Mouse (Mus musculus): ENCODE data around the gene Agtpbp1. TPM values are rescaled to one million over a fixed set of nuclear protein-coding genes. Genes with fewer than 3 reads are reported as not detected.
"Not testable (repeated sequence)": the region's sequence is repeated elsewhere in the genome, so short reads cannot be mapped to it uniquely, and the experiment has no call there.

The Agtpbp1 gene
- polyA plus RNA-seq, 1 experiment from 2014 or later = 12.3 TPM

DNA sequence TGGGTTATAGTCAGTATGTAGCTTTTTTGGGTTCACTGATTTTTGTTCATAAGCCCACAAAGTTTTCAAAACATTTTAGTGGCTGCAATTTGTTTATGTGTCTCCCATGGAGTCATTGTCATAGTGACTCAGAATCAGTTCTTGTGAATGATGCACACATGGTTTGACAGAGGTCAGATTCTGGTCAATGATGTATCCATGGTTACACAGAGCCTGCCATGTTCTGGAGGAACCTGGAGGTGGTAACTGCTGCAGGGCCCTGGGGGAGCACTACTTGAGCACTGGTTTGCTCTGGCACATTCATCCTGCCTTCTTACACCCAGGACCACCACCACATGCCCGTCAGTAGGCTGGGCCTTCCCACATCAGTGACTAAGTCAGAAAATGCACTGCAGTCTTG is 19.5 kb upstream of the Agtpbp1 start:
- Histone ChIP-seq H3K27me3 (ENCODE audit: insufficient read depth, poor library complexity, severe bottlenecking) (no peaks in the 10 kb centered on the region), H3K36me3 (peaks cover 100% of the 10 kb centered on the region), H3K27ac (no peak overlapping the region), H3K4me3 (no peak overlapping the region), H3K9me3 (no peaks in the 10 kb centered on the region), H3K4me1 (replicated peaks) (0 out of 2 replicates have a peak, but pooled peaks cover 3% of the 10 kb centered on the region)
- DNase-seq (ENCODE audit: low spot score) = no peak
- WGBS = 74% methylated on average over 1 of the region's 1 CpGs

DNA sequence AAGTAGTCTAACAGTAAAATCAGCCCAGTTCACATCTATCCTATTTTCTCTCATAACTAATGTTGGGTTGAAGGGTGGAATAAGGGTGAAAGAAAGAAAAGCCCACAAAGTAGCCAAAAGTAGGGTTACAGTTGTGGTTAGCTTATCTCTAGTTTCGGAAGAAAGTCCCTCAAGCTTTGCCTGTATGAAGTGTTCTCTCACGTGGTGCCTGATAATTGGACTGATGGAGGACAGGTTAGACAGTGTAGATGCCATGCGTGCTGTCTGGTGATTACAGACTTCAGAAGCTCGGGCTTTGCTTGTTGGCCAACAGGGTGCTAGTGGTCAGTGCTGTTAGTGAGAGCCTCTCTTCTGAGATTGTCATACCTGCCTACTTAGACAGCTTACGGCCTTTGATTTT is 18.1 kb upstream of the Agtpbp1 start:
- no peak for DNase-seq (ENCODE audit: low spot score)
- no peaks in the 10 kb centered on the region for H3K9me3 ChIP-seq
- H3K4me3 ChIP-seq = no peak overlapping the region
- H3K27ac ChIP-seq = no peak overlapping the region
- H3K27me3 ChIP-seq (ENCODE audit: insufficient read depth, poor library complexity, severe bottlenecking) = no peaks in the 10 kb centered on the region
- peaks cover 99% of the 10 kb centered on the region for H3K36me3 ChIP-seq
- WGBS = 94% methylated on average over 5 of the region's 5 CpGs
- 0 out of 2 replicates have a peak, but pooled peaks cover 3% of the 10 kb centered on the region for H3K4me1 ChIP-seq (replicated peaks)

DNA sequence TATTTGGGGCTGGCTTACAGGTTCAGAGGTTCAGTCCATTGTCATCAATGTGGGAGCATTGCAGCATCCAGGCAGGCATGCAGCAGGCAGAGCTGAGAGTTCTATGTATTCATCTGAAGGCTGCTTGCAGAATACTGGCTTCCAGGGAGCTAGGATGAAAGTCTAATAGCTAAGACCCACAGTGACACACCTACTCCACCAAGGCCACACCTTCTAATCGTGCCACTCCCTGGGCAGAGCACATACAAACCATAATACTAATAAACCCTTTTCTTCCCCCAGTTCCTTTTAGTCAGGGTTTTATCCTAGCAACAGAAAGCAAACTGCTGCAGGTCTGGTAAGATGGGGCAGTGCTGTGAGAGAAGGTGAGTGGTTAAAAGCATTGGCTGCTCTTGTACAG is 7.6 kb upstream of the Agtpbp1 start:
- no peaks in the 10 kb centered on the region for H3K9me3 ChIP-seq
- DNase-seq (ENCODE audit: low spot score) = no peak
- 92% methylated on average over 1 of the region's 1 CpGs for WGBS
- H3K4me1 ChIP-seq (replicated peaks) = peaks cover under 1% of the 10 kb centered on the region; the same call in 1 of the 2 replicates
- H3K27me3 ChIP-seq (ENCODE audit: insufficient read depth, poor library complexity, severe bottlenecking) = no peaks in the 10 kb centered on the region
- H3K4me3 ChIP-seq = no peak overlapping the region
- H3K27ac ChIP-seq = no peak overlapping the region
- H3K36me3 ChIP-seq = peaks cover 97% of the 10 kb centered on the region

DNA sequence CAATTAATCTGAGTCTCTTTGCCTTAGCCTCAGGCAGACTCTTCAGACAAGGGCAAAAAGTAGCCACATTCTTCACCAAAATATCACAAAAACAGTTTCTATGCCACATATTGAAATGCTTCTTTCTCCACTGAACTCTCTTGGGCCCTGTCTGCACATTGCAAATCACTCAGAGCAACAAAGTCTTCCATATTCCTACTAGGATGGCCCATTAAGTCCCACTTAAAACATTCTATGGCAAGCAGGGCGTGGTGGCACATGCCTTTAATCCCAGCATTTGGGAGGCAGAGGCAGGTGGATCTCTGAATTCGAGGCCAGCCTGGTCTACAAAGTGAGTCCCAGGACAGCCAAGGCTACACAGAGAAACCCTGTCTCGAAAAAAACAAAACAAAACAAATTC is 7.0 kb upstream of the Agtpbp1 start:
- peaks cover 97% of the 10 kb centered on the region for H3K36me3 ChIP-seq
- not testable (repeated sequence) for H3K27me3 ChIP-seq (ENCODE audit: insufficient read depth, poor library complexity, severe bottlenecking); DNase-seq (ENCODE audit: low spot score); H3K27ac ChIP-seq; H3K4me3 ChIP-seq; H3K9me3 ChIP-seq; H3K4me1 ChIP-seq (replicated peaks)
- 95% methylated on average over 3 of the region's 3 CpGs for WGBS

DNA sequence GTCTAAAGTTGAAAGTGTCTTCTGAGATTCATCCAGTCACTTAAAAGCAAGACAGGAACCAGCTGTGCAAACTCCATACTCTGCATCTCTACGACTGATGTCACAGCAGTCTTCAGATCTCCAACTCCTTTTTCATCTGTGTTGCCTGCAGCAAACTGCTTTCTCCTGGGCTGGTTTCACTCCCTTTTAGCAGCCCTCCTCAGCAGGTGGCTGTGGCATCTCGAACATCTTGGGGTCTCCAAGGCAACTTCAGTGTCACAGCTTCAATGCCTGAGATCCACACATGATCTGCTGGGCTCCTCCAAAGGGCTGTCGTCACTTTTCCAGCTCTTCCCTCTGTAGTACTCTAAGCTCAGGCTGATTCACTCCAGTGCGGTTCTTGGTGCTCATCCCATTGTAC is 5.7 kb upstream of the Agtpbp1 start:
- WGBS = 93% methylated on average over 4 of the region's 4 CpGs
- Histone ChIP-seq H3K9me3 (no peaks in the 10 kb centered on the region), H3K4me1 (replicated peaks) (peaks cover 20% of the 10 kb centered on the region), H3K27ac (no peak overlapping the region), H3K36me3 (peaks cover 86% of the 10 kb centered on the region), H3K27me3 (ENCODE audit: insufficient read depth, poor library complexity, severe bottlenecking) (no peaks in the 10 kb centered on the region), H3K4me3 (no peak overlapping the region)
- DNase-seq (ENCODE audit: low spot score) = no peak

DNA sequence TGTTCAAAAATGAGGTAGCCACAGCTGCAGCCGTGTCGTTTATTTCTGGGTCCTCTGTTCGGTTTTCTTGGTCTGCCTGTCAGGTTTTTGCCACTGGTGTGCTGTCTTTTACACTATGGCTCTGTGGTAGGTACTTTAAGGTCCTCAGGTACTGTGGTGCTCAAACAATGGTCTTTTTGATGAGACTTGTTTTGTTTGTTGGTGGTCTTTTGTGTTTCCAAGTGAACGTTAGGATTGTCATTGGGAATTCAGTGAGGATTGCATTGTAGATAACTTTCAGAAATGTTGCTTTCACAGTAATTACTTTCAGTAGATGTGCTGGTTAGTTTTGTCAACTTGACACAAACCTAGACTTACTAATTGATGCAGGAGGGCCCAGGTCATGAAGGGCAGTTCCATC is 4.6 kb upstream of the Agtpbp1 start:
- H3K27ac ChIP-seq = no peak overlapping the region
- H3K27me3 ChIP-seq (ENCODE audit: insufficient read depth, poor library complexity, severe bottlenecking) = no peaks in the 10 kb centered on the region
- H3K9me3 ChIP-seq = no peaks in the 10 kb centered on the region
- 88% methylated on average over 4 of the region's 4 CpGs for WGBS
- H3K4me3 ChIP-seq = no peak overlapping the region
- no peak for DNase-seq (ENCODE audit: low spot score)
- H3K36me3 ChIP-seq = peaks cover 79% of the 10 kb centered on the region
- H3K4me1 ChIP-seq (replicated peaks) = peaks cover 23% of the 10 kb centered on the region

DNA sequence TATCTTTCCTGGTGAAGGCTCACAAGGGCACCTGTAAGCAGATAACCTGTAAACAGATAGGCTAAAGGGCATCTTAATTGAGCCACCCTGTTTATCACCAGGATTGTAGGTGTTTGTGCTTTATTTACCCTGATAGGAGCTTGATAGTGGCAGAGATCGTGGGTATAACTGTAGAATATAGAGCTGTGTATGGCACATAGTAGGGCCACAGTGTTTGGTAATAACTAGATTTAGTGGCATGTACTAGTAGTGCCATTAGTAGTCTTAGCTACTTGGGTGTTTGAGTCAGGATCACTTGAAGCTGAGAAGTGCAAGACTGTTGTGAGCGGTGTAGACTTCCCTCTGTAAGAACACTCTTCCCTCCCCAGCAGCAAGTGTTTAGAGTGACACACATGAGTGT is 2.2 kb upstream of the Agtpbp1 start:
- Histone ChIP-seq H3K27ac (no peak overlapping the region), H3K4me1 (replicated peaks) (peaks cover 28% of the 10 kb centered on the region), H3K4me3 (no peak overlapping the region), H3K36me3 (peaks cover 54% of the 10 kb centered on the region), H3K9me3 (no peaks in the 10 kb centered on the region), H3K27me3 (ENCODE audit: insufficient read depth, poor library complexity, severe bottlenecking) (no peaks in the 10 kb centered on the region)
- no peak for DNase-seq (ENCODE audit: low spot score)
- WGBS = 92% methylated on average over 2 of the region's 2 CpGs

DNA sequence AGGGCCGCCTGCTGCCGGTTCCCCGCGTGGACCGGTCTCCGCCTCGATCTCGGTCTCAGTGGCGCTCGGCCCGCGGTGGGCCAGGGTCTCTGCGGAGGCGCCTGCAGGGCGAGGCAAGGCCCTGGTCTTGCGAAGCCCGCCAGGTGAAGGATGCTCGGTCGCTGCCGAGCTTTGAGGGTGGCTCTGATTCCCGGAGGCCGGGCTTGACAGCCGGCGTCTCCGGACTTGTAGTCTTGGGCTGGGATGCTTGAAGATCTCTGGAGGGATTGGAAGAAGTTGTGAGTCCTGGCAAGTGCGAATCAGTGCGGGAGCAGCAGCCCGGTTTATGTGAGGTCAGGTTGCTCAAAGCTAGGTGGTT is 600 bp upstream of the Agtpbp1 start:
- under 1% methylated on average over 28 of the region's 28 CpGs for WGBS
- no peak for DNase-seq (ENCODE audit: low spot score)
- Histone ChIP-seq H3K4me3 (peak overlapping the region; percentile 77), H3K36me3 (peaks cover 38% of the 10 kb centered on the region), H3K27me3 (ENCODE audit: insufficient read depth, poor library complexity, severe bottlenecking) (no peaks in the 10 kb centered on the region), H3K4me1 (replicated peaks) (peaks cover 28% of the 10 kb centered on the region), H3K9me3 (no peaks in the 10 kb centered on the region), H3K27ac (peak overlapping the region; percentile 93)

DNA sequence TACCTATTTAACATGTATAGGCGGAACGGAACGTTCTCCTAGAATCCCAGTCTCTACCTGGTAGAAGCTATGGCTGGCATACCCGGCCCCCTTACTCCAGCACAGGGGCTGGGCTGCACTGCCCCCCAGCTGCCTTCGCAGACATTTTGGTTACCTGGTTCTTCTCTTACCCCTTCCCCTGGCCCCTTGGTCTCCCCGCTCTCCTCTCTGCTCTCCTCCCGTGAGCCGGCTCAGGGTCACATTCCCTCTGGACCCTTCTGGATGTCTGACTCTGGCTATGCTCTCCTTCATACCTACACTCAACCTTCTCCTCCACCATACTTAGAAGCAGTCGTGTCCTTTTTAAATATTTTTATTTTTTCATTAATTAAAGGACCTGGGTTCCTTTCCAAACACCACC is 546 bp downstream of the Agtpbp1 start:
- 3% methylated on average over 9 of the region's 9 CpGs for WGBS
- DNase-seq (ENCODE audit: low spot score) = peak; percentile 34
- Histone ChIP-seq H3K36me3 (peaks cover 27% of the 10 kb centered on the region), H3K4me3 (peak overlapping the region; percentile 77), H3K4me1 (replicated peaks) (peaks cover 28% of the 10 kb centered on the region), H3K27ac (peak overlapping the region; percentile 93), H3K27me3 (ENCODE audit: insufficient read depth, poor library complexity, severe bottlenecking) (no peaks in the 10 kb centered on the region), H3K9me3 (no peaks in the 10 kb centered on the region)

DNA sequence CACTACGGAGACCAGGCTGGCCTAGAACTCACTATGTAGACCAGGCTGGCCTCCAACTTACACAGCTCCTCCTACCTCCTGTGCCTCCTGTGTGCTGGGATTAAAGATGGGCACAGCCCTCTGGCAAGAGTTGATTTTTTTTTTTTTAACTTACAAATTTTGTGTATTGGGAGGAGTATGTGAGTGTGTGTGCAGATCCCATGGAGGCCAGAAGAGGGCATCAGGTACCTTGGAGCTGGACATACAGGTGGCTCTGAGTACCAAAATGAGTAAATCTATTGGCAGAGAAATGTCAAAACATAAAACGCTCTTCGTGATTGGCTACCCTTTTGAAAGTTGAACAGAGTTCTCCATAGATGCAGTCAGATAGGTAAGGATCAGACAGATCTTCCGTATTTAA is 4.1 kb downstream of the Agtpbp1 start:
- WGBS = 94% methylated on average over 4 of the region's 4 CpGs
- DNase-seq (ENCODE audit: low spot score) = no peak
- H3K9me3 ChIP-seq = no peaks in the 10 kb centered on the region
- no peaks in the 10 kb centered on the region for H3K36me3 ChIP-seq
- no peaks in the 10 kb centered on the region for H3K27me3 ChIP-seq (ENCODE audit: insufficient read depth, poor library complexity, severe bottlenecking)
- H3K4me1 ChIP-seq (replicated peaks) = peaks cover 11% of the 10 kb centered on the region
- no peak overlapping the region for H3K4me3 ChIP-seq
- H3K27ac ChIP-seq = no peak overlapping the region

DNA sequence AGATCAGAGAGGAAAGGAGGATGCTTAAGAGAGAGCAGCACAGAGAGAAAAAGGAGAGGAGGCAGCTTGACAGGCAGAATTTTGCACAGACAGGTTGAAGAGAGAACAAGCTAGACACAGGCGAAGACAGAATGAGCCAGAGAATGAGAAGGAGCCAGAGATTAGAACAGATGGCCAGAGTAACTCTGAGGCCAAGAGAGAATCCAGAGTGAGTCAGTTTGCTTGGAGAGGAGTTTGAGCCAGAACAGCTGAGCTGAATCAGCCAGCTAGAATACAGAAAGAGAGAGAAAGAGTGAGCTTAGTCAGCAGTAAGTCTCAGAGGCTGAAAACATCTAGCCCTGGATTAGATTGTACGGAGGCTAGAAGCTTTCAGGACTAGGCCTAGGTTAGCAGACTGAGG is 12.5 kb downstream of the Agtpbp1 start:
- WGBS = 89% methylated on average over 2 of the region's 2 CpGs
- no peak for DNase-seq (ENCODE audit: low spot score)

DNA sequence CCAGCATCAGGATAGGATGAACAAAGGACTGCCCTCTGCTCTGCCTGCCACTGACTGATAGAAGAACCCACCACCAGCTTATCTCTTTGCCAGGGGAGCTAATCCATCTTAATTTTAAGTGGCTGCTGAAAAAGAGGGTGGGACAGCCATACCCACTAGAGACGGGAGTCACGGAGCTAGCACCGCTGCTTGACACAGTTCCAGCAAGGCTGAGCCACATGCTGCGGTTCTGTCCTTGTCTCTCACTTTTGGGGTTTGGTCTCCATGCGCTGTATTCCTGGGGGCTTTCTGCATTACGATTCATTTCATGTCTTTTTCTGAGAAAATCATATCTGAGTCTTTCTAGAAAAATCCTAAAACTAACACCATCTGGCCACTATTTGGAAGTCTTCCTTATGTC is 13.9 kb downstream of the Agtpbp1 start:
- Histone ChIP-seq H3K4me1 (replicated peaks) (no peaks in the 10 kb centered on the region), H3K27me3 (ENCODE audit: insufficient read depth, poor library complexity, severe bottlenecking) (no peaks in the 10 kb centered on the region), H3K9me3 (no peaks in the 10 kb centered on the region), H3K36me3 (no peaks in the 10 kb centered on the region), H3K27ac (no peak overlapping the region), H3K4me3 (no peak overlapping the region)
- 89% methylated on average over 6 of the region's 6 CpGs for WGBS
- no peak for DNase-seq (ENCODE audit: low spot score)

More for the DNA sequence above, 12.5 kb downstream of the Agtpbp1 start:
- no peaks in the 10 kb centered on the region for H3K27me3 ChIP-seq (ENCODE audit: insufficient read depth, poor library complexity, severe bottlenecking)
- no peak overlapping the region for H3K27ac ChIP-seq
- no peaks in the 10 kb centered on the region for H3K9me3 ChIP-seq
- no peak overlapping the region for H3K4me3 ChIP-seq
- H3K36me3 ChIP-seq = no peaks in the 10 kb centered on the region
- no peaks in the 10 kb centered on the region for H3K4me1 ChIP-seq (replicated peaks)

DNA sequence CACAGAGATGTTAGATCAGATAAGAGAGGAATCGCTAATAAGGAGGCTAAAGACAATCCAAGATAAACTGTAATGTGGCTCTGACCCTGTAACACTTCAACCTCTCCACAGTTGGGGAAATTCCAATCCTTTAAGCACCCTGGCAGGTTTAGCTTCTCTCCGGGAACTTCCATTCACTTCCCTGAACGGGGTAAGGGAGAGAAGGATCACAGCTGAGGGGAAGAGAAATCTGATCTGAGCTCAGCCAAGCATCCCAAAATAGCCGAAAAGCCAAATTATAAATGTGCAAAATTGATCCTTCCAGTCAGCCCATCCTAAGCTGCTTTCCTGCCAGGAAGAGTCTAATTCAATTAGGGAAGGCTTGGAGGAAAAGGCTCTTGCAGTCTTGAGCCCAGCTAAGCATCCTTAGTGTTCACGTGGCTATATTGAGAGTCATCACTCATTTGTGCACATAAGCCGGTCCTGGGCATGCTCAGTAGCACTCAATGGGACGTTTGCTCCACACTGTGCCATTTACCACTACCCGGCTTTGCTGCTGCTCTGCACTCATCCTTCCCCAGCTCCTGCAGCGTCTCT is 19.0 kb downstream of the Agtpbp1 start:
- no peaks in the 10 kb centered on the region for H3K36me3 ChIP-seq
- H3K4me1 ChIP-seq (replicated peaks) = no peaks in the 10 kb centered on the region
- H3K27ac ChIP-seq = no peak overlapping the region
- H3K4me3 ChIP-seq = no peak overlapping the region
- 73% methylated on average over 9 of the region's 9 CpGs for WGBS
- H3K9me3 ChIP-seq = no peaks in the 10 kb centered on the region
- H3K27me3 ChIP-seq (ENCODE audit: insufficient read depth, poor library complexity, severe bottlenecking) = no peaks in the 10 kb centered on the region
- DNase-seq (ENCODE audit: low spot score) = no peak

DNA sequence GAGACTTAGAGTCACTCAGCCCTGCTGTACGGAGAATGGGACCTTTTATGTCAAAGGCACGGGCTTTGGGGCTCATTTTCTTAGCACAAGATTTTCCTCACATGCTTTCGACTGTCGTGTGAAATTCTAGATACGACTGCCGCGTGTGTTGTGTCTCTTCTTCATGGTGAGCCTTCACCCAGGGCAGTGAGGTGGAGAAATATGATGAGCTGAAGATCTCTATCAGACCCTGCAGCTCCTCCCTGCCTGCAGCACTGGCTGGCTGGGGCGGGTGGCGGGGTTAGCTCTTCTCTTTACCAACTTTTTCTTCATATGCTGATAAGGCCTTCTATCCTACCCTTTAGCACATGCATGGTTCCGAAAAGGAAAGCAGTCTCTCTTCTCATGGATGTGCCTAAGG is 20.1 kb downstream of the Agtpbp1 start:
- no peaks in the 10 kb centered on the region for H3K9me3 ChIP-seq
- H3K4me1 ChIP-seq (replicated peaks) = no peaks in the 10 kb centered on the region
- H3K36me3 ChIP-seq = no peaks in the 10 kb centered on the region
- H3K27me3 ChIP-seq (ENCODE audit: insufficient read depth, poor library complexity, severe bottlenecking) = no peaks in the 10 kb centered on the region
- no peak overlapping the region for H3K27ac ChIP-seq
- DNase-seq (ENCODE audit: low spot score) = no peak
- WGBS = 81% methylated on average over 10 of the region's 10 CpGs
- H3K4me3 ChIP-seq = no peak overlapping the region
